Mouse (Mus musculus) T-cell, adult 66 days (primary cell): Measurements from ENCODE around the gene Ifnk. TPM values are rescaled to one million over a fixed set of nuclear protein-coding genes. Genes with fewer than 3 reads are reported as not detected.

Experiments used
- total RNA-seq, 2 experiments: library from RNA; stranded (reverse); gene quantifications; 3 replicates in 1 of 2; 4 replicates in 1 of 2; pipeline ENCODE4 v1.2.4; 2023

Ifnk gene
- not detected for total RNA-seq

DNA sequence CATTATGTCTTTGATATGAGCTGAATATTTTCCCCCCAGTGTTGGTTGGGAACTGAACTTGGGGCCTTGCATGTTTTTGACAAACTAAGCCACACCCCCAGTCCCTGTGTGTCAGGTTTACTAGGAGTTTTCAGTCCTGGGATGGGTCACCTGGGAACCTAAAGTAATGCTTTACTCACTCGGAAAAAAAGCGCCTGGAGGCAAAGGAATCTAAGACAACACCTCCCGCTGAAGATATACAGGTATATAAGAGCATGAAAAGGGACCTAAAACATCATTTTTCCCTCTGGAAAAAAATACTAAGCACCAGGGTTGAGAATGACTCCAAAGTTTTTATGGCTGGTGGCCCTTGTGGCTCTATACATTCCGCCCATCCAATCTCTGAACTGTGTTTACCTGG, at the start of gene Ifnk:
Ifnk (plus strand) TSS at position 301 of the 400 bp plus-strand sequence.

DNA sequence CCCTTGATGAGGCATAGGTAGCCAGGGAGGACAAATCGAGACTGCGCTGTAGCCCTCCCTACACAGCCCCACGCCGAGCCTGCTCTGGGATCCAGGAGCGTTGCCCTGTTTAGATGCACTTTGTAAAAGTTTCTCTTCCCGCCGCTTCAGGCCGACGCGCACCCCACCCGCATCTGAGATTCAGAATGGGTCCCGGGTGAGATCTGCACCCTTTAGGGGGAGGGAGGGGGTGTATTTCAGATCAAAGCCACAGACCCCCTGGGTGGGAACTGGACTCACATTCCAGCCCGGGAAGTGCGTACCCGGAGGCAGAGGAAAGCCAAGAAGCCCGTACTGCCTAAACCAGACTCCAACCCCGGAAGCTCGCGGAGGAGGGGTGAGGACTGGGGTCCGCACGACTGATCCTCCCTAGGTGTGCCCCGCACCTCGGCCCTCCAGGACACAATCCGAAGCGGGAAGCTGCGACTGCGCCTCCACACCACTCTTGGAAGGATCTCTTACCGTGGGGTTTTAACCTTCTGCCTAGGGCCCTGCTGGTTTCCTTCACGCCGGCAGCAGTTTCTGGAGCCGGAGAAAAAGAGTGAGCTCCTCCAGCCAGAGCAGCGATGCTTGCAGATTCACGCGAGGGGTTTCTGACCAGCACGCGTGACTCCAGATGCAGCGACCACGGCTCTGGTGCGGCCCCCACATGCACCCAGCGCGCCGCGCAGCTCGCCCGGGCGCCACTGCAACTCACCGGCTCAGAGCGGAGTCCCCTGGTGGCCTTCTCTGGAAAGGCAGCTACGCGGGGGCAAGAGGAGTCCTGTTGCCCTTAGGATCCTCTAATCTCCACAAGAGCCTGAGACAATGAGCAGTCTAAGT, 5.1 kb downstream of the Ifnk start, which contains the start of gene Mob3b:
Mob3b (minus strand) TSS at position 734 of the 861 bp plus-strand sequence.

Other genes with a start within 250 kb of the Ifnk start
- gene Mob3b, start 5.4 kb downstream of the Ifnk start, total RNA-seq, result 10 to 100 TPM; 13.8 to 20.6 TPM
- gene C9orf72, start 74.1 kb downstream of the Ifnk start, total RNA-seq, result 10 to 100 TPM; 11.9 to 14.6 TPM